Comparison of ENCODE assay signal across 27 mouse cellular contexts in the genomic region with DNA sequence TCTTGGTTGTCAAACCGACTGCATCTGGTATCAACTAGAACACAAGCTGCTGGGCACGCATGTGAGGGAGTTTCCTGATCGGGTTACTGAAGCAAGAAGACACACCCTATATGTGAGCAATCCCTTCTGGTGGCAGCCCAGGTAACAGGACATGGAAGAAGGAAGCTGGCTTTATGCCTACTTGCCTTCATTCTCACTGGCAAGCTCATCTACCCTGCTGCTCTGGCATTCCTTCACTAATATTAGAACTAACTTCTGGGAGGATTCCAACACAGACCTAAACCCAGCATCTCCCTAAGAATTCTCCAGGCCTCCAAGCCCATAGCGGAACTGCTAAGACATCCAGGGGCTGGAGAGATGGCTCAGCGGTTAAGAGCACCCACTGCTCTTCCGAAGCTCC.
"Had no signal": no experiment of that assay in that cellular context is flagged by ENCODE, and none has a peak within 500 bp of the region (broad histone marks: within the 10 kb centered on the region; RNA-seq: fewer than 3 reads in every experiment).

No protein-coding gene starts in this region.

- DNase-seq: gastrocnemius, postnatal 14 days; gastrocnemius, postnatal 36 days; heart, adult 11 months; heart, adult 2 months; heart, postnatal 14 days; heart, postnatal 36 days; kidney, adult 11 months; kidney, adult 2 months; kidney, adult 9 months; kidney, postnatal 14 days; kidney, postnatal 36 days; layer of hippocampus, adult 9-11 months; layer of hippocampus, postnatal 36 days; left cerebral cortex, postnatal 4 days had no signal

- H3K27me3 ChIP-seq: heart, embryonic 13.5 days; heart, embryonic 15.5 days; hindbrain, embryonic 13.5 days; hindbrain, embryonic 15.5 days; kidney, embryonic 15.5 days; limb, embryonic 15.5 days; liver, embryonic 12.5 days had no signal

- ATAC-seq: hindbrain, postnatal 0 days; intestine, embryonic 16.5 days; liver, embryonic 12.5 days had no signal

- H3K4me1 ChIP-seq: hindbrain, embryonic 13.5 days; hindbrain, embryonic 15.5 days; limb, embryonic 13.5 days; limb, embryonic 15.5 days; liver, embryonic 12.5 days had no signal

- H3K36me3 ChIP-seq: heart, embryonic 13.5 days; heart, embryonic 15.5 days; hindbrain, embryonic 13.5 days; hindbrain, embryonic 15.5 days; kidney, embryonic 15.5 days; limb, embryonic 13.5 days; limb, embryonic 15.5 days; liver, embryonic 12.5 days had no signal

- H3K4me2 ChIP-seq: heart, embryonic 11.5 days; heart, embryonic 13.5 days; heart, embryonic 15.5 days; hindbrain, embryonic 13.5 days; hindbrain, embryonic 15.5 days; kidney, embryonic 15.5 days; limb, embryonic 13.5 days; limb, embryonic 15.5 days; liver, embryonic 12.5 days had no signal

- H3K27ac ChIP-seq: heart, adult 2 months; heart, embryonic 13.5 days; heart, embryonic 15.5 days; hindbrain, embryonic 13.5 days; hindbrain, embryonic 15.5 days; hindbrain, postnatal 0 days; kidney, embryonic 15.5 days; kidney, postnatal 0 days; limb, embryonic 13.5 days; limb, embryonic 15.5 days; liver, embryonic 12.5 days; liver, embryonic 14.5 days had no signal

- H3K9me3 ChIP-seq: heart, embryonic 13.5 days; heart, embryonic 15.5 days; hindbrain, embryonic 13.5 days; hindbrain, embryonic 15.5 days; kidney, embryonic 15.5 days; limb, embryonic 13.5 days; limb, embryonic 15.5 days; liver, embryonic 12.5 days had no signal

- H3K9ac ChIP-seq: heart, embryonic 13.5 days; heart, embryonic 15.5 days; hindbrain, embryonic 13.5 days; hindbrain, embryonic 15.5 days; kidney, embryonic 15.5 days; limb, embryonic 13.5 days; limb, embryonic 15.5 days; liver, embryonic 12.5 days; liver, embryonic 14.5 days had no signal

- H3K4me3 ChIP-seq: heart, adult 2 months; heart, embryonic 13.5 days; heart, embryonic 15.5 days; hindbrain, embryonic 13.5 days; hindbrain, embryonic 15.5 days; kidney, embryonic 15.5 days; limb, embryonic 13.5 days; limb, embryonic 15.5 days; liver, embryonic 12.5 days had no signal
